Mouse (Mus musculus): Measurements from ENCODE around the gene Szt2.

DNA sequence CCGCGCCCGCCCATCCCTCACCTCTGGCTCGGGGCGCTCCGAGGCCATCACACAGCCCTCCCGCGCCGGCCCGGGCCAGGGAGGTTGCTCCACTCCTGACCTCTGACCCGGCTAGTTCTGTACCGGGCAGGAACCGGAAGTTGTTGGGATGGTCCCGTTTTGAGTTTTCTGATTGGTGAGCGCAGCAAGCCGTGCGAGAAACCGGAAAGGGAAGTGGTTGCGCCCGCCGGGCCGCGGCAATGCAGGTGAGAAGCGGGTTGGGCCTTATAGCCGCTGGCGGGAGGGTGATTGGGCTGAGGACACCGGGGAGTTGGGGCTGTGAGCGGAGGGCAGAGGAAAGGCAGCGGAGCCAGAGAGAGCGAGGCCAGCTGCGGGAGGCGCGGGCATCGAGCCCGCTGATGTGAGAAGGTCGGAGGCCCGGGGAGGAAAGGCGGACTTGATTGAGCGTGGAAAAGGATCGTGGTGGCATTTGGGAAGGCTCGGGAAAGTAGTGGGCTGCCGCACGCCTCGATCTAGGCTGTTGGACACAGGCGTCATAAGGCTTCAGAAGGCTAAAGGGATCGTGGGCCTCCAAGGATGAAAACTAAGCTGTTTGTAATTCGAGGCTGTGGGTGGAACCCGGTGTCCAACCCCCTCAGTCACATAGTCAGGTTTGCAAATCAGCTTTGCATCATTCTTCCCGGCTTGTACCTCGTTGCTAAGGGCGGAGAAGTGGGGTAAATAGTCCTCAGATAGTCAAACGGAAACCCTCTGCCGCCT is at the start of gene Szt2, which contains the start of gene Med8:
- TF ChIP-seq CTCF (IDR thresholded peaks at IDR 0.05; ENCODE audit: control insufficient read depth, insufficient read depth, insufficient read length) (no peak), MAX (IDR thresholded peaks at IDR 0.05) (no peak), MYOG (IDR thresholded peaks at IDR 0.05; ENCODE audit: control insufficient read depth, extremely low read depth, insufficient read length) (no peak), USF1 (IDR thresholded peaks at IDR 0.05; ENCODE audit: low read depth) (no peak), CEBPB (IDR thresholded peaks at IDR 0.05; ENCODE audit: low read depth) (no peak), MYOD1 (IDR thresholded peaks at IDR 0.05; ENCODE audit: control insufficient read depth, insufficient read length, low read depth) (no peak), FOSL1 (IDR thresholded peaks at IDR 0.05; ENCODE audit: insufficient read depth, low read length, poor library complexity, severe bottlenecking) (no peak)
